Mouse (Mus musculus): ENCODE data around the gene Dnajb4. TPM values are rescaled to one million over a fixed set of nuclear protein-coding genes. Genes with fewer than 3 reads are reported as not detected.
A peak's percentile ranks its signal among the peaks of the same experiment; 100 is the strongest.

Dnajb4 gene
- polyA plus RNA-seq, 1 experiment from 2014 or later = 27.4 TPM

DNA sequence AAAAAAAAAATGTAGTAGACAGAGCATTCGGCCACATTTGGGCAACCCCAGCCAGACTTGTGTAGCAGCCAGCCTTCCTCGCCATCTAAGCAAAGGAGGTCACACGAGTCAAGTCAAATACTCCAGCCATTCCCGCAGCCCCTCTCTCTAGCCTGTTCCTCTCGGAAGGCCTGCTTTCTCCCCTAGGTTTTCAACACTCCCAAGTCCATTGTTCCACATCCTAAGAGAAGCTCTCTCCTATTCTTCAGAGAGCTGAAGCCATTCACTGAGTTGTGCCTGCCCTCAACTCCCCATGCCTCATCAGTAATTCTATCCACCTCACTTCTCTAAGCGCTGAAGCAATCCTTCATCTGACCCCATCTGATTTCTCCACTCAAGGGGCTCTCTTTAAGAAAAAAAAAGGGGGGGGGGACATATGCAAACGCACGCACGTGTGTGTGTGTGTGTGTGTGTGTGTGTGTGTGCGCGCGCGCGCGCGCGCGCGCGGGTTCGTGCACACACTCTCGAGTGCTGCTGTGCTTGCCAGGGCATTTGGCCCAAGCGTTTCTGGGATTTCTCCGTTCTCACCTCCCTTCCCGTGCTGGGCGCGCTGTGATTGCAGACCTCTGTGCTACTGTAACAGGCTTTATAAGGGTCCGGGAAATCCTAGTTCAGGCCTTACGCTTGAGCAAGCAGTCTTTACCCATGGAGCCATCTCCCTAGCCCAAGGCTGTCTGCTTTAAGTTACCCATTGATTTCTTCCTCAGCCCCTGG, 43.2 kb downstream of the Dnajb4 start:
- no peaks in the 10 kb centered on the region for H3K36me3 ChIP-seq
- peak overlapping the region; percentile 31 for H3K9ac ChIP-seq (replicated peaks)
- ATAC-seq (ENCODE audit: low FRiP score, low read depth) = peak; percentile 25; the same call in 1 of the 2 replicates
- H3K4me2 ChIP-seq (replicated peaks) = peak overlapping the region; percentile 92
- H3K4me1 ChIP-seq = peaks cover 22% of the 10 kb centered on the region
- WGBS = 10% methylated on average over 29 of the region's 29 CpGs
- H3K9me3 ChIP-seq = no peaks in the 10 kb centered on the region
- H3K27ac ChIP-seq (replicated peaks) = no peak overlapping the region
- H3K4me3 ChIP-seq = peak overlapping the region; percentile 34
- H3K27me3 ChIP-seq = peaks cover 42% of the 10 kb centered on the region

DNA sequence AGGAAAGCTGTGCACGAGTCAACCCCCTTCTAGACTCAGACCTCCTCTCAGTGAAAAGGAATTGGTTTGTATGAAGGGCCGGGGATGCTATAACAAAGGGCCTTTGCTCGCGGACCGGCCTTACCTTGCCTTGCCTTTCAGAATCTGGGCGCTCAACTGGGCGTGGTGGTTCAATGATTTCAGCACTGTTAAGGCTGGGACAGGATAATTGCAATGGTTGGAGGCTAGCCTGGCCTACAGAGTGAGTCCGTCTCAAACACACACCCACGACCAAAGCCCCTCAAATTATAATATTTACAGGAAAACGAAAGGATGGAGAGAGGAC, 44.0 kb downstream of the Dnajb4 start, which contains the start of gene Gipc2:
Gipc2 (minus strand) TSS at position 132 of the 325 bp plus-strand sequence.
- WGBS = 8% methylated on average over 10 of the region's 10 CpGs
- H3K4me3 ChIP-seq = peak within 1 kb of the TSS; percentile 55
- H3K4me2 ChIP-seq (replicated peaks) = peak within 1 kb of the TSS; percentile 92
- no peaks in the 10 kb centered on the region for H3K9me3 ChIP-seq
- peak within 1 kb of the TSS; percentile 56 for H3K9ac ChIP-seq (replicated peaks)
- H3K27ac ChIP-seq (replicated peaks) = 0 out of 2 replicates have a peak within 1 kb of the TSS, but pooled peaks have one; percentile 30
- H3K4me1 ChIP-seq = peaks cover 22% of the 10 kb centered on the region
- H3K36me3 ChIP-seq = no peaks in the 10 kb centered on the region
- H3K27me3 ChIP-seq = peaks cover 42% of the 10 kb centered on the region
- ATAC-seq (ENCODE audit: low FRiP score, low read depth) = peak; percentile 53

DNA sequence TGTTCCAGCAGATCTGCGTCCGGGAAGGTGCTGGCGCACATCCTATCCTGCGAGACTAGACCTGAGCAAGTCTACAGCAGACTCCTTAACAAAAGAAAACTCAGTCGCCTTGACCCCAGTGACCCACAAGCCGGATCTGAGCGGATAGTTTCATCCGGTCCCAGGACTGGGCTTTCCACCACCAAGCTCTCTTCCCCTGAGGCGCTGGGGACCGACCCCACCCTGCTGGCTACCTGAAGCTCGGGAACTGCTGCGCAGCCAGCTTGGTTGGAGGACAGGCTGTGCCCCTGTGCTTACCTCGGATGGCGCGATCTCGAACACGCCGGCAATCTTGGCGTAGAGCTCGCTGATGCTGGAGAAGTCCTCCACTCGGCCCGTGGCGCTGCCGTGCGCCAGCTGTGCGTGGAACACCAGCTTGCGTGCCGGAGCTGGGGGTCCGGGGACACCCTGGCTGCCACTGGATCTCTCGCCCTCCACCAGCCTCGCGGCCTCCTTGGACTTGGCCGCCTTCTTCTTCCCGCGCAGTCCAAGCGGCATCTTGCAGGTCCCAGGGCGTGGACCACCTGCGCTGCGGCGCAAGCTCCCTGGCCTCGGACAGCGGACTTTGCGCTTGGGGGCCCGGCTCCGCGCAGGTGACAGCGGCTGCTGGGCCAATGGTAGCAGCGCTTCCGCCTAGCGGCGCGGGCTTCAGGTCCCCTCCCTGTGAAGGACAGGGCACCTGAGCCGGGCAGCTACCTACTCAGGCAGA, 44.6 kb downstream of the Dnajb4 start:
- Histone ChIP-seq H3K9me3 (no peaks in the 10 kb centered on the region), H3K9ac (replicated peaks) (peak overlapping the region; percentile 56), H3K4me3 (peak overlapping the region; percentile 55), H3K27me3 (peaks cover 42% of the 10 kb centered on the region), H3K4me2 (replicated peaks) (peak overlapping the region; percentile 92), H3K4me1 (peaks cover 22% of the 10 kb centered on the region), H3K36me3 (no peaks in the 10 kb centered on the region), H3K27ac (replicated peaks) (0 out of 2 replicates have a peak overlapping the region, but pooled peaks have one; percentile 30)
- 1% methylated on average over 53 of the region's 53 CpGs for WGBS
- peak; percentile 66 for ATAC-seq (ENCODE audit: low FRiP score, low read depth)

DNA sequence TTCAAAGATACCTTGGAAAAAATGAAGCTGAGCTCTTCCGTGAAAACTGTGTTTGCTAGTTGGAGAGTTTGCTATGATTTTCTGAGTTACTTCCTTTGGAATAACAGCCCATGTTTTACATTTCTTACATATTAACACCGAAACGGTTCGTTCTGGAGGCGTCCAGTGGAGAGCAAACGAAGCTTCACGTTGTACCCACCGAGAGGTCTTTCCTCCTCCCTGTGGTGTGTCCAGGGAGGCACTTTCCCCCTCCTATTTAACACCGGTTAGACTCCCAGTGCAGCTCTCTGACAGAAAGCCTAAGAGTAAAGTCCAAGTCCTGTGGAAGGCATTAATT, 45.1 kb downstream of the Dnajb4 start:
- Histone ChIP-seq H3K27me3 (peaks cover 42% of the 10 kb centered on the region), H3K27ac (replicated peaks) (no peak overlapping the region)

DNA sequence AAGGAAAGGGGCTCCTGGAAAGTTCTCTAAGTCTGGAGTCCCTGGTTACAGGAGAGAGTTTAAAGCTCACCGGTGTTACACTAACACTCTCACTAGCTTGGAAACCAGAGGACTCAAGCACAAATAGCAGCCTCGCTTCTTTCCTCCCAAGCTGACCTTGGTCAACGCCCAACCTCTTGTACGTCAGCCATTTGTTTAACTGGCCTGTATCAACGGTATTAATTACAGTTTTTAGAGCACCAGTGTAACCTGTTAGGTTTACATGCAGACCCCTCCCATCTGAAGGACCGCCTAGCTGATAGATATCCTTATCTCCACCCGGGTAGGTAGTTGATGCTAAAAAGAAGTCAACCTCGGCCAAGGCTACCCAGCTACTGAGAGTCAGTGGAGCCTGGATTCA, 46.8 kb downstream of the Dnajb4 start:
- Histone ChIP-seq H3K4me1 (peaks cover 22% of the 10 kb centered on the region), H3K27ac (replicated peaks) (no peak overlapping the region), H3K27me3 (peaks cover 42% of the 10 kb centered on the region), H3K4me2 (replicated peaks) (no peak overlapping the region), H3K9ac (replicated peaks) (no peak overlapping the region), H3K4me3 (no peak overlapping the region), H3K9me3 (no peaks in the 10 kb centered on the region), H3K36me3 (no peaks in the 10 kb centered on the region)
- no peak for ATAC-seq (ENCODE audit: low FRiP score, low read depth)
- 93% methylated on average over 8 of the region's 8 CpGs for WGBS

More for the DNA sequence above, 45.1 kb downstream of the Dnajb4 start:
- Histone ChIP-seq H3K4me2 (replicated peaks) (peak overlapping the region; percentile 92), H3K9ac (replicated peaks) (no peak overlapping the region), H3K9me3 (no peaks in the 10 kb centered on the region), H3K36me3 (no peaks in the 10 kb centered on the region), H3K4me3 (peak overlapping the region; percentile 55), H3K4me1 (peaks cover 22% of the 10 kb centered on the region)
- no peak for ATAC-seq (ENCODE audit: low FRiP score, low read depth)
- WGBS = 31% methylated on average over 9 of the region's 9 CpGs

DNA sequence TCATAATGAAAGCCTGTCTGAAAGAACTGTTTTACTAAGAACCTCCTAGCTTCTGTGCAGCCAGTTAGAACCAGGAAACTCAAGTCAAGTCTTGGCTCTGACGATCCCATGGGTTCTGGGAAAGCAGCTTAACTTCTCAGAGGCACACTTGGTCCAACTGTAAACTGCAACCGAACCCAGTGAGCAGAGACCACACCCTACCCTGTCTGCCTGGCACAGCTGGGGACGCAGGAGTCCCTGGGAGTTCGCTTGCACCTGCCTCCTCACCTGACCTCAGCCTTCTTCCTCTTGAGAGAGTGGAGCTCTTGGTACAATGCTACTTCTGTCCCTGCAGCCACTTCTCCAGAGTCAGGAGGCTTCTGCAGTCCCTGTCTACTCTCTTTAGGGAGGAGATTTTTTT, 49.5 kb downstream of the Dnajb4 start:
- 71% methylated on average over 4 of the region's 4 CpGs for WGBS
- no peak overlapping the region for H3K4me2 ChIP-seq (replicated peaks)
- H3K9ac ChIP-seq (replicated peaks) = no peak overlapping the region
- H3K36me3 ChIP-seq = no peaks in the 10 kb centered on the region
- no peak overlapping the region for H3K27ac ChIP-seq (replicated peaks)
- no peak for ATAC-seq (ENCODE audit: low FRiP score, low read depth)
- peaks cover 5% of the 10 kb centered on the region for H3K4me1 ChIP-seq
- H3K4me3 ChIP-seq = no peak overlapping the region
- no peaks in the 10 kb centered on the region for H3K9me3 ChIP-seq
- H3K27me3 ChIP-seq = peaks cover 22% of the 10 kb centered on the region

DNA sequence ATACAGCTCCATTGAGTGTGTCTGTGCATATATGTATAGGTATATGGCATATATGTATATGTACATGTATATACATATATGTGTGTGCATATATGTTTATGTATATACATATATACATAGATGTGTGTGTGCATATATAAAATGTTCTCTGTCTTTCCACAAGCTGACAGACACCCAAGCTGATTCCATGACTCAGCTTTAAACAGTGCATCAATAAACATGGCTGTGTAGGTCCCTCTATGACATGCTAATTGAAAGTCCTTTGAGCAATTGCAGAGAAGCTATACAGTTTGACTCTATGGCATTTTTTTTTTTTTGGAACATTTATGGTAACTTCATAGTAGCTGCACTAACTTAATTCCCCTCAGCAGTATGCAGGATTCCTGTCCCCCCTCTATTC, 50.8 kb downstream of the Dnajb4 start:
- ATAC-seq (ENCODE audit: low FRiP score, low read depth) = no peak
- no peak overlapping the region for H3K9ac ChIP-seq (replicated peaks)
- H3K4me1 ChIP-seq = no peaks in the 10 kb centered on the region
- no peak overlapping the region for H3K4me2 ChIP-seq (replicated peaks)
- no peak overlapping the region for H3K4me3 ChIP-seq
- H3K9me3 ChIP-seq = no peaks in the 10 kb centered on the region
- no peaks in the 10 kb centered on the region for H3K36me3 ChIP-seq
- H3K27me3 ChIP-seq = peaks cover 13% of the 10 kb centered on the region
- H3K27ac ChIP-seq (replicated peaks) = no peak overlapping the region

DNA sequence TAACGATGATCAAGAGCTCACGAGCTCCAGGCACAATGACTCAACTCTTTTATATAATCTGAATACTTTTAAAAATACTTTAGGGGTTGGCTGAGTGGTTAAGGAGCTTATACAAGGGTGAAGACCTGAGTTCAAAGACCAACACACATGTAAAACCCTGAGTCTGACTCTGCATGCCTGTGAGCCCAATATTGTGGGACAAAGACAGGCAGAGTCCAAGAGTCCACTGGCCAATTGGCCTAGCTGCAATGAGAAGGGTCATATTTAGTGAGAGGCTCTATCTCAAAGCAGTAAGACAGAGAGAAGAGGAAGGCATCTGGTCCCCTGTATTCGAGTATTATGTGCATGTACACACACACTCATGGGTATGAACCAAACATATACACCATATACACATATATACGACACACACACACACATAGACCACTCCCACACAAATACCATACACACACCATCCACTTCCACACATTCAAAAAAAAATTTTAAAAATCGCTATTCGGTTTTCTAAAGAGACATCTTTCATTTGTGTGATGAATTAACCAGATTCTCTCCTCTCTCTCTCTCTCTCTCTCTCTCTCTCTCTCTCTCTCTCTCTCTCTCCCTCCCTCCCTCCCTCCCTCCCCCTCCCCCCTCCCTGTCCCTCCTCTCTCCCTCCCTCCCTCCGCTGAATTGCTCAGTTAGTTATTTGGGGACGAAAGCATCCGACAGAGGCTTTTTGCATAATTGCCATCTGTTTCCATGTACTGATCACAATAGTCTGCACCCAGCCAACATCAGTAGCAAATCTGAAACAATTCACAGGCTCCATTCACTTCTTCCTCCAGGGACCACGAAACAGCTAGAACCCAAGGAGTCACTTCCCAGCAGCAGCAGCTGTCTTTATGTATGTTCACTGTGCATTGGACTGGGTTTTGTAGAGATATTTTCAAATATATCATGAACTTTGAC, 51.5 kb downstream of the Dnajb4 start:
- Histone ChIP-seq H3K4me2 (replicated peaks) (no peak overlapping the region), H3K27ac (replicated peaks) (no peak overlapping the region), H3K4me3 (no peak overlapping the region), H3K9ac (replicated peaks) (no peak overlapping the region), H3K9me3 (no peaks in the 10 kb centered on the region), H3K36me3 (no peaks in the 10 kb centered on the region), H3K27me3 (peaks cover 10% of the 10 kb centered on the region), H3K4me1 (no peaks in the 10 kb centered on the region)
- WGBS = 82% methylated on average over 10 of the region's 10 CpGs
- ATAC-seq (ENCODE audit: low FRiP score, low read depth) = peak; percentile 74

DNA sequence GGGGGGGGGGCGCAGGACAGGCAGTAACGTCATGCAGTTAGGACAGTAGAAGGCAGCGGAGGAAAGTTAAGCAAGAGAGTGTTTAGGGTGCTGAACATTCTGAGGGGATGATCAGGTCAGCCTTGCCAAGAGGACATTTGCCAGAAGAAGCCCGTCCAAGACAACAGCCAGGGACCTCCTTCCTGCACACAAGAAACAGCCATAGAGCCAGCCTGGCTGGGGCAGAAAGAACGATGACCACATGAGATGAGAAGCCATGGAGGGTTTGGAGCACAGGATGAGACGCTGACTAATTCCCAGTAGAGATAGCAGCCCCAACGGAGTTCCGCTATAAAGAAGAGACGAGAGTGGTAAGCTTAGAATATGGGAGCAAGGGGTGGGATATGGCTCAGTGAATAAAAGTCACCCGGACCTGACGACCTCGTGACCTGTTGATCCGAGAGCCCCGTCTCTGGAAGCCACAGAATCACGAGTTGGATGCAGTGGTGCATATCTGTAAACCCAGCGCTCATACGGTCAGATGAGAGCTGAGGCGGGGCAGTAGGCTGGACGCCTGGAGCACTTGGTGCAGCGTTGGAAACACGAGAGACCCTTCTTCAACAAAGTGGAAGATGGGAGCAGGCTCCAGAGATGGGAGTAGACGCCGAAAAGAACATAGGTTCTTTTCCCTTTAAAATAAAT, 53.1 kb downstream of the Dnajb4 start:
- WGBS = 64% methylated on average over 23 of the region's 23 CpGs
- H3K4me1 ChIP-seq = no peaks in the 10 kb centered on the region
- H3K27me3 ChIP-seq = peaks cover 10% of the 10 kb centered on the region; the same call in 1 of the 2 replicates
- no peak overlapping the region for H3K4me3 ChIP-seq
- no peak overlapping the region for H3K27ac ChIP-seq (replicated peaks)
- H3K4me2 ChIP-seq (replicated peaks) = no peak overlapping the region
- H3K9ac ChIP-seq (replicated peaks) = no peak overlapping the region
- no peaks in the 10 kb centered on the region for H3K9me3 ChIP-seq
- ATAC-seq (ENCODE audit: low FRiP score, low read depth) = no peak
- no peaks in the 10 kb centered on the region for H3K36me3 ChIP-seq

DNA sequence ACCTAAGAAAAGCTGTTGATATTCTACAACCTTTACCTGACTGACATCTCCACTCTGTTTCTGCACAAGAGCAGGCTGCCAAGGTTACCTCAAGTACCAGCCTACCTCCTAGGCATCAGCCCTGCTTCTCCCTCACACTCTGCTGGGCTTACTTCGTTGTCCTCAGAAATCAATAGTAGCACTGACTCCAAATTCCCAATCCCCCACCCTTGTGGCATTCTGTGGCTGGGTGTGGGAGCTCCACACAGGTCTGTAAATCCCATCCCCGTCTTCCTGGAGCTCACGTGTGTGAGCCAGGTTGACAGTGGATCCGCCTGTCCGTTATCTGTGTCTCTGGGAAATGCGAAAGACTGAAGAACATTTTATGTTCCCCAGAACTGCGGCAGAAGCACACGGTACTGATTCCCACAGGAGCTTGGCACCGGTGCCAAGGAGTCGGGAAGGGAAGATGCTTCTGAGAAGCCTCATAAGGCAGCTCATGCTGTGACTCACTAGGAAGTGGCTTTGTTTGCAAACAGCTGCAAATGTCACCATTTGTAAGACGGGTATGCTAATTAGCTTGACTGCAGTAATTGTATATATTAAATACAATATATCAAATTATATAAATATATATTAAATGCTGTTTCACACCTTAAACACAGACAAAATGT, 54.7 kb downstream of the Dnajb4 start:
- no peaks in the 10 kb centered on the region for H3K4me1 ChIP-seq
- no peak overlapping the region for H3K4me3 ChIP-seq
- 58% methylated on average over 11 of the region's 11 CpGs for WGBS
- no peaks in the 10 kb centered on the region for H3K9me3 ChIP-seq
- no peak overlapping the region for H3K27ac ChIP-seq (replicated peaks)
- H3K4me2 ChIP-seq (replicated peaks) = no peak overlapping the region
- H3K9ac ChIP-seq (replicated peaks) = no peak overlapping the region
- peaks cover 10% of the 10 kb centered on the region; the same call in 1 of the 2 replicates for H3K27me3 ChIP-seq
- H3K36me3 ChIP-seq = no peaks in the 10 kb centered on the region
- ATAC-seq (ENCODE audit: low FRiP score, low read depth) = no peak

DNA sequence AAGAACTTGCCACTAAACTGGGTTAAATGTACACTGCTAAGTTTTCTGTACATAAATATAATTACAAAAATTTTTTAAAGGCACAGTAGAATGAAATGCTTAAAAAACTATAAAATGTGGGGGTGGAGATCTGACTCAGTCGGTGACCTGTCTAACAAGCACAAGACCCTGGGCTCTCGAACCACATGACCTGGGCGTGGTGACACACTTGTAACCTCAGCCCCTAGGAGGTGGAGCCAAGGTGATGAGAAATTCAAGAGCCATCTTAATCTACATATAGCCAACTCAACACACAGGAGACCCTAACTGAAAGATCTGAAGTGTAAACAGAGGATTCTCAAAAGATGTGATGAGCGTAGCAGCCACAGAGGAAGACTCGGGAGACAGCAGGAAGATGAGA, 56.0 kb downstream of the Dnajb4 start:
- H3K27ac ChIP-seq (replicated peaks) = no peak overlapping the region
- H3K4me2 ChIP-seq (replicated peaks) = no peak overlapping the region
- peaks cover 10% of the 10 kb centered on the region; the same call in 1 of the 2 replicates for H3K27me3 ChIP-seq
- no peaks in the 10 kb centered on the region for H3K9me3 ChIP-seq
- ATAC-seq (ENCODE audit: low FRiP score, low read depth) = no peak
- H3K4me3 ChIP-seq = no peak overlapping the region
- WGBS = 93% methylated on average over 5 of the region's 5 CpGs
- no peaks in the 10 kb centered on the region for H3K4me1 ChIP-seq
- no peaks in the 10 kb centered on the region for H3K36me3 ChIP-seq
- H3K9ac ChIP-seq (replicated peaks) = no peak overlapping the region
